Comparison of ENCODE assay signal across 17 mouse cellular contexts in genomic region chr19:43743401-43743800, GRCm38 (mm10). TPM values are rescaled to one million over a fixed set of nuclear protein-coding genes. Genes with fewer than 3 reads are reported as not detected.
"Had no signal": no experiment of that assay in that cellular context is flagged by ENCODE, and none has a peak within 500 bp of the region (broad histone marks: within the 10 kb centered on the region; RNA-seq: fewer than 3 reads in every experiment).

No protein-coding gene starts in this region.

- H3K27ac ChIP-seq: neural tube, embryonic 13.5 days; neural tube, embryonic 15.5 days; stomach, embryonic 15.5 days; stomach, postnatal 0 days had no signal

- H3K27me3 ChIP-seq: neural tube, embryonic 13.5 days; neural tube, embryonic 15.5 days; stomach, embryonic 15.5 days had no signal

- H3K4me1 ChIP-seq: neural tube, embryonic 13.5 days; neural tube, embryonic 15.5 days; stomach, embryonic 15.5 days had no signal

- DNase-seq: retina, postnatal 1 day; right cerebral cortex, adult 18-20 months; right cerebral cortex, postnatal 14 days; right cerebral cortex, postnatal 25 days; right cerebral cortex, postnatal 4 days; spleen, adult 18-20 months; thymus, adult 18-20 months; thymus, adult 2 months; thymus, postnatal 14 days; thymus, postnatal 25 days; thymus, postnatal 36 days; thymus, postnatal 4 days had no signal

- H3K4me3 ChIP-seq: neural tube, embryonic 13.5 days; neural tube, embryonic 15.5 days; stomach, embryonic 15.5 days had no signal

- H3K9ac ChIP-seq: neural tube, embryonic 13.5 days; neural tube, embryonic 15.5 days; stomach, embryonic 15.5 days had no signal

- H3K4me2 ChIP-seq: neural tube, embryonic 13.5 days; neural tube, embryonic 15.5 days; stomach, embryonic 15.5 days had no signal

- H3K9me3 ChIP-seq: neural tube, embryonic 13.5 days; neural tube, embryonic 15.5 days; stomach, embryonic 15.5 days had no signal

RNA-seq across cellular contexts. Expression of gene Abcc2, which starts 38.6 kb away (rescaled TPM):
- polyA plus RNA-seq: thymus, postnatal 0 days had no signal
